Mouse (Mus musculus) ES-Bruce4 (cell line): Measurements from ENCODE around the gene Arid1b.

ENCODE experiments used
- CTCF ChIP-seq: IDR thresholded peaks from one replicate; pipeline ENCODE4 v1.8.1; 2011; ENCODE audit warnings: low read depth, low read length
- EP300 ChIP-seq: IDR thresholded peaks from 2 replicates; pipeline ENCODE4 v1.6.1; 2011; ENCODE audit warnings: low read depth, low read length; ENCODE audit not compliant: insufficient read depth
- POLR2A ChIP-seq: IDR thresholded peaks from one replicate; pipeline ENCODE4 v1.8.1; 2011; ENCODE audit warnings: low read length; ENCODE audit not compliant: insufficient read depth

DNA sequence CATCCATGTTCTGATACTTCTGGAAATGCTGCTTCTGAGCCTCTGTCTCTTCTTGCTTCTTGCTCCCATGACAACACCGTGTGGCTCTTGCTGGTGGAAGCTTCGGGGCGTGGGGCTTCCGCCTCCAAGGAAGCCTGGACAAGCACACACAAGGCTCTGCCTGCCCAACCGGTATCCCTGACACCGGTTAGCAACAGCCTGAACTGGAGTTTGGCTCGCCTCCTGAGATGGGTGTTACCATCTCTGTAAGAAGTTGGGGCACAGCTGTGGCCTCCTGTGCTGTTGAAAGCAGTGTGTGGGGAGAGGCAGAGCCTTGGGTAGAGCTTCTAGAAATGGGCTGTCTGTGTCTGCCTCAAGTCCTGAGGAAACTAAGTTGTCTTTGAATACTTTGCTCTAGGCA, 340.4 kb downstream of the Arid1b start:
- TF ChIP-seq POLR2A (no peak), CTCF (no peak), EP300 (no peak)
